Mouse (Mus musculus): ENCODE results near the gene Olfr1018.

DNA sequence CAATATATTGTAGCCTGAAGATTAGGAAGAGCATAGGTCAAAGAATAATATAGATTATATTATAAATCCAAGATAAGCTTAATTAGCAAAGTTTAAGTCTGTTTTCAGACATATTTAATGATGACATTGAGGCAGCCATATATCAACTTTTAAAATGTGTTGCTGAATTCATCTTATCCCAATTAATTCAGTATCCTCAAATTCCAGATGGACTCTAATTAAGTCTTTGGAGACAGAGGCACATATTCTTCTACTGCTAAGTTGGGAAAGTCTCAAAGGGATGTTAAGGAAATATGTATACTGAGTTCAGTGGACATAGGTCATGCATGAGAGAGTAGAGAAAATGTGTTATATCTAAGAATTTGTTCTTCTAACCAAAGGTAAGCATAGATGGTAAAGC, 36.6 kb upstream of the Olfr1018 start, which contains the start of gene Olfr1015:
- TF ChIP-seq CTCF (IDR thresholded peaks at IDR 0.05; ENCODE audit: low read depth), result no peak
- TF ChIP-seq EP300 (IDR thresholded peaks at IDR 0.05; ENCODE audit: low read depth), result no peak

Measured in liver, postnatal 0 days (tissue).